In genomic region chr4:151576291-151577108, GRCm38 (mm10) we compare ENCODE assay signal across 13 mouse cellular contexts.
A peak's percentile ranks its signal among the peaks of the same experiment; 100 is the strongest.
DNase-seq lines count a peak whose midpoint lies in the region; ATAC-seq lines count a peak whose summit lies in the region.
"Had no signal": no experiment of that assay in that cellular context is flagged by ENCODE, and none has a peak within 500 bp of the region (broad histone marks: within the 10 kb centered on the region; RNA-seq: fewer than 3 reads in every experiment).

No protein-coding gene starts in this region.

- no peak overlapping the region for H3K4me3 ChIP-seq in hindbrain, embryonic 14.5 days (replicated peaks; ENCODE audit: low read length)
- no peak overlapping the region for H3K4me3 ChIP-seq in hindbrain, embryonic 12.5 days
- H3K4me3 ChIP-seq in midbrain, embryonic 15.5 days, result no peak overlapping the region
- H3K4me3 ChIP-seq in midbrain, embryonic 11.5 days (ENCODE audit: low read depth, low read length), result no peak overlapping the region
- H3K4me3 ChIP-seq: embryonic facial prominence, embryonic 12.5 days; forebrain, embryonic 13.5 days; liver, embryonic 15.5 days; neural tube, embryonic 12.5 days had no signal

- peak overlapping the region; percentile 7; the same call in 1 of the 2 replicates for H3K27ac ChIP-seq in hindbrain, embryonic 14.5 days
- no peak overlapping the region for H3K27ac ChIP-seq in hindbrain, embryonic 12.5 days
- H3K27ac ChIP-seq in midbrain, embryonic 15.5 days, result 0 out of 2 replicates have a peak overlapping the region, but pooled peaks have one; percentile 15
- H3K27ac ChIP-seq in midbrain, embryonic 11.5 days (ENCODE audit: low read depth, low read length), result no peak overlapping the region
- H3K27ac ChIP-seq: embryonic facial prominence, embryonic 12.5 days; forebrain, embryonic 13.5 days; liver, embryonic 15.5 days; neural tube, embryonic 12.5 days had no signal

- 71% methylated on average over 15 of the region's 15 CpGs for WGBS in hindbrain, embryonic 14.5 days
- 77% methylated on average over 15 of the region's 15 CpGs for WGBS in hindbrain, embryonic 12.5 days
- WGBS in midbrain, embryonic 15.5 days, result 66% methylated on average over 15 of the region's 15 CpGs
- WGBS in midbrain, embryonic 11.5 days, result 81% methylated on average over 15 of the region's 15 CpGs

- no peaks in the 10 kb centered on the region for H3K9me3 ChIP-seq in hindbrain, embryonic 14.5 days (ENCODE audit: control insufficient read depth, low read length)
- H3K9me3 ChIP-seq in hindbrain, embryonic 12.5 days (replicated peaks), result no peaks in the 10 kb centered on the region
- no peaks in the 10 kb centered on the region for H3K9me3 ChIP-seq in midbrain, embryonic 15.5 days
- no peaks in the 10 kb centered on the region for H3K9me3 ChIP-seq in midbrain, embryonic 11.5 days (ENCODE audit: control insufficient read depth, low read length)
- H3K9me3 ChIP-seq: embryonic facial prominence, embryonic 12.5 days; forebrain, embryonic 13.5 days; liver, embryonic 15.5 days; neural tube, embryonic 12.5 days had no signal

- no peaks in the 10 kb centered on the region for H3K36me3 ChIP-seq in hindbrain, embryonic 14.5 days (replicated peaks; ENCODE audit: control insufficient read depth, insufficient read depth)
- no peaks in the 10 kb centered on the region for H3K36me3 ChIP-seq in hindbrain, embryonic 12.5 days
- H3K36me3 ChIP-seq in midbrain, embryonic 15.5 days (replicated peaks), result no peaks in the 10 kb centered on the region
- no peaks in the 10 kb centered on the region for H3K36me3 ChIP-seq in midbrain, embryonic 11.5 days (ENCODE audit: control insufficient read depth, insufficient read depth, low read length)
- H3K36me3 ChIP-seq: embryonic facial prominence, embryonic 12.5 days; liver, embryonic 15.5 days; neural tube, embryonic 12.5 days had no signal

- no peak for ATAC-seq in hindbrain, embryonic 14.5 days (ENCODE audit: low FRiP score)
- no peak for ATAC-seq in hindbrain, embryonic 12.5 days (ENCODE audit: low FRiP score)
- 0 out of 2 replicates have a peak, but pooled peaks have one; percentile 19 for ATAC-seq in midbrain, embryonic 15.5 days (replicated peaks)
- ATAC-seq in midbrain, embryonic 11.5 days (ENCODE audit: low FRiP score), result no peak
- ATAC-seq: forebrain, embryonic 13.5 days had no signal

- no peak overlapping the region for H3K9ac ChIP-seq in hindbrain, embryonic 14.5 days
- H3K9ac ChIP-seq in hindbrain, embryonic 12.5 days, result no peak overlapping the region
- H3K9ac ChIP-seq in midbrain, embryonic 15.5 days, result no peak overlapping the region
- no peak overlapping the region for H3K9ac ChIP-seq in midbrain, embryonic 11.5 days (ENCODE audit: low read length)
- H3K9ac ChIP-seq: embryonic facial prominence, embryonic 12.5 days; forebrain, embryonic 13.5 days; liver, embryonic 15.5 days; neural tube, embryonic 12.5 days had no signal

- no peak overlapping the region for H3K4me2 ChIP-seq in hindbrain, embryonic 14.5 days (replicated peaks)
- H3K4me2 ChIP-seq in hindbrain, embryonic 12.5 days (replicated peaks), result no peak overlapping the region
- H3K4me2 ChIP-seq in midbrain, embryonic 15.5 days, result no peak overlapping the region
- no peak overlapping the region for H3K4me2 ChIP-seq in midbrain, embryonic 11.5 days
- H3K4me2 ChIP-seq: embryonic facial prominence, embryonic 12.5 days; forebrain, embryonic 13.5 days; liver, embryonic 15.5 days; neural tube, embryonic 12.5 days had no signal

- no peaks in the 10 kb centered on the region for H3K27me3 ChIP-seq in hindbrain, embryonic 14.5 days (ENCODE audit: control insufficient read depth, insufficient read depth, low read length)
- no peaks in the 10 kb centered on the region for H3K27me3 ChIP-seq in hindbrain, embryonic 12.5 days
- H3K27me3 ChIP-seq in midbrain, embryonic 15.5 days (replicated peaks), result no peaks in the 10 kb centered on the region
- no peaks in the 10 kb centered on the region for H3K27me3 ChIP-seq in midbrain, embryonic 11.5 days (ENCODE audit: control insufficient read depth, insufficient read depth, low read length)
- H3K27me3 ChIP-seq: forebrain, embryonic 13.5 days; liver, embryonic 15.5 days; neural tube, embryonic 12.5 days had no signal

- H3K4me1 ChIP-seq in hindbrain, embryonic 14.5 days (replicated peaks; ENCODE audit: control insufficient read depth, insufficient read depth, low read length), result peaks cover 19% of the 10 kb centered on the region
- 0 out of 2 replicates have a peak, but pooled peaks cover 6% of the 10 kb centered on the region for H3K4me1 ChIP-seq in hindbrain, embryonic 12.5 days
- peaks cover 16% of the 10 kb centered on the region for H3K4me1 ChIP-seq in midbrain, embryonic 15.5 days
- H3K4me1 ChIP-seq in midbrain, embryonic 11.5 days (ENCODE audit: control insufficient read depth, insufficient read depth, low read length), result no peaks in the 10 kb centered on the region
- H3K4me1 ChIP-seq: embryonic facial prominence, embryonic 12.5 days; liver, embryonic 15.5 days; neural tube, embryonic 12.5 days had no signal

- no peak for DNase-seq in hindbrain, embryonic 14.5 days (ENCODE audit: low spot score)
- DNase-seq in midbrain, embryonic 11.5 days (ENCODE audit: low spot score, missing footprints), result no peak
- peak; percentile 20 for DNase-seq in kidney, postnatal 10 days
- DNase-seq in right cerebral cortex, postnatal 14 days, result peak; percentile 25
- DNase-seq in lung, postnatal 4 days, result no peak
- no peak for DNase-seq in embryo, embryonic 9.5 days (ENCODE audit: extremely low spot score)
- DNase-seq: thymus, adult 18-20 months had no signal

Comparison
In these comparisons a context has a peak if more than half of its experiments do, and no peak if none do; other contexts are left out.
1. H3K27ac ChIP-seq: peak in hindbrain, embryonic 14.5 days (single experiment) and midbrain, embryonic 15.5 days (single experiment); none in hindbrain, embryonic 12.5 days (single experiment) and midbrain, embryonic 11.5 days (single experiment).
2. DNase-seq: peak in kidney, postnatal 10 days (single experiment) and right cerebral cortex, postnatal 14 days (single experiment); none in hindbrain, embryonic 14.5 days (single experiment), midbrain, embryonic 11.5 days (single experiment), lung, postnatal 4 days (0 of 2) and embryo, embryonic 9.5 days (single experiment).